Mouse (Mus musculus) kidney, embryonic 14.5 days (tissue): ENCODE results near the gene Chrd. TPM values are rescaled to one million over a fixed set of nuclear protein-coding genes. Genes with fewer than 3 reads are reported as not detected.

Source experiments
- ATAC-seq: fragments of 200-750 bp; cut with Nextera tagmentation; 2 replicates; pipeline ENCODE4 v1.8.0; 2017; ENCODE audit warnings: moderate number of reproducible peaks, mild to moderate bottlenecking, moderate TSS enrichment, moderate library complexity; ENCODE audit not compliant: low FRiP score, low TSS enrichment
- H3K27ac ChIP-seq: fragments of 300-500 bp; sonication (generic); 2 replicates; pipeline ENCODE4 v1.5.1; 2014; ENCODE audit warnings: low read depth, mild to moderate bottlenecking, low read length, moderate library complexity, mixed read lengths
- H3K27me3 ChIP-seq: fragments of 300-500 bp; sonication (generic); 2 replicates; pipeline ENCODE4 v1.6.1; 2014; ENCODE audit warnings: mild to moderate bottlenecking, low read length; ENCODE audit not compliant: control insufficient read depth, insufficient read depth
- H3K36me3 ChIP-seq: fragments of 300-500 bp; sonication (generic); 2 replicates; pipeline ENCODE4 v1.6.1; 2014; ENCODE audit warnings: low read length, mixed read lengths; ENCODE audit not compliant: control insufficient read depth, insufficient read depth
- H3K4me1 ChIP-seq: fragments of 300-500 bp; sonication (generic); 2 replicates; pipeline ENCODE4 v1.6.1; 2014; ENCODE audit warnings: low read length, mixed read lengths; ENCODE audit not compliant: control insufficient read depth, insufficient read depth
- H3K4me2 ChIP-seq: fragments of 300-500 bp; sonication (generic); replicated peaks from 2 replicates; pipeline ENCODE4 v1.6.1; 2014; ENCODE audit warnings: low read depth, mild to moderate bottlenecking, low read length
- H3K4me3 ChIP-seq: fragments of 300-500 bp; sonication (generic); 2 replicates; pipeline ENCODE4 v1.5.1; 2014; ENCODE audit warnings: mild to moderate bottlenecking, low read length
- H3K9ac ChIP-seq: fragments of 300-500 bp; sonication (generic); 2 replicates; pipeline ENCODE4 v1.6.1; 2014; ENCODE audit warnings: low read depth, mild to moderate bottlenecking, low read length, moderate library complexity
- H3K9me3 ChIP-seq: fragments of 300-500 bp; sonication (generic); 2 replicates; pipeline ENCODE4 v1.6.1; 2016; ENCODE audit warnings: low read length; ENCODE audit not compliant: control insufficient read depth
- WGBS: fragments of 180-500 bp; shearing (Covaris S2); extraction: QIAGEN DNeasy Blood & Tissue Kit; methylation state at CpG from one replicate; pipeline ENCODE4 v1.1.7; 2014; 5-methylcytosine and 5-hydroxymethylcytosine counted together
- polyA plus RNA-seq: library from polyadenylated mRNA; unstranded; fragments of >200 nt; fragmentation: Nextera tagmentation; extraction: Ambion mirVana; gene quantifications from 2 replicates; pipeline ENCODE4 v1.2.1, GENCODE M21; 2014

Gene Chrd
- polyA plus RNA-seq, 1 experiment from 2014 or later: 4.6 TPM

- peak overlapping the region; percentile 80 for H3K4me2 ChIP-seq
- H3K9ac ChIP-seq: peak overlapping the region; percentile 68
- WGBS: 2% methylated on average over 12 of the region's 12 CpGs
- H3K27me3 ChIP-seq: no peaks in the 10 kb centered on the region
- H3K4me3 ChIP-seq: peak overlapping the region; percentile 61
- H3K36me3 ChIP-seq: peaks cover 19% of the 10 kb centered on the region; the same call in 1 of the 2 replicates
- no peak for ATAC-seq
- no peaks in the 10 kb centered on the region for H3K9me3 ChIP-seq
- peaks cover 13% of the 10 kb centered on the region; the same call in 1 of the 2 replicates for H3K4me1 ChIP-seq
- peak overlapping the region; percentile 97 for H3K27ac ChIP-seq
Measured at GRCm38 (mm10) chr16:20715566-20715965, 17.4 kb upstream of the Chrd start.

GRCm38 (mm10) chr16:20715976-20716840 is 16.7 kb upstream of the Chrd start:
- Histone ChIP-seq H3K27me3 (no peaks in the 10 kb centered on the region), H3K4me3 (peak overlapping the region; percentile 61), H3K4me2 (peak overlapping the region; percentile 80), H3K9me3 (no peaks in the 10 kb centered on the region), H3K36me3 (peaks cover 20% of the 10 kb centered on the region; the same call in 1 of the 2 replicates), H3K4me1 (peaks cover 13% of the 10 kb centered on the region; the same call in 1 of the 2 replicates), H3K27ac (peak overlapping the region; percentile 97), H3K9ac (peak overlapping the region; percentile 68)
- ATAC-seq: peak; percentile 86
- WGBS: under 1% methylated on average over 65 of the region's 68 CpGs

DNA sequence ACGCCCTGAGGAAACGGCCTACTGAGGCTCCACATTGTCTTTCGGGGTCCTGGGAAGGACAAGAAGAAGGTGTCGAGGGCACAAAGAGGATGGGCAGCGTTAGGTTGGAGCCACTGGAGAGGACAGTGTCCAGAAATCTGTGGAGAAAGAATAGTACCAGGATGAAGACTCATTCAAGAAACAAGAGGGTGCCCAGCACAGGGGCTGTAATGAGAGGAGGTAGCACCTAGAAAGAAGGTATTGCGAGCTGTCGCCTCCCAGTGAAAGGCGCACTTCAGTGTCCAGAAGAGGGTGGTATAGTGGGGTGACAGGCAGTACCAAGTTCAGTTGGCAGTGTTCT is 16.1 kb upstream of the Chrd start:
- Histone ChIP-seq H3K4me1 (peaks cover 13% of the 10 kb centered on the region; the same call in 1 of the 2 replicates), H3K27ac (peak overlapping the region; percentile 97), H3K9me3 (no peaks in the 10 kb centered on the region), H3K27me3 (no peaks in the 10 kb centered on the region), H3K4me2 (peak overlapping the region; percentile 80), H3K4me3 (peak overlapping the region; percentile 61), H3K9ac (peak overlapping the region; percentile 68), H3K36me3 (peaks cover 21% of the 10 kb centered on the region)
- no peak for ATAC-seq
- WGBS: 0% methylated on average over 8 of the region's 8 CpGs

DNA sequence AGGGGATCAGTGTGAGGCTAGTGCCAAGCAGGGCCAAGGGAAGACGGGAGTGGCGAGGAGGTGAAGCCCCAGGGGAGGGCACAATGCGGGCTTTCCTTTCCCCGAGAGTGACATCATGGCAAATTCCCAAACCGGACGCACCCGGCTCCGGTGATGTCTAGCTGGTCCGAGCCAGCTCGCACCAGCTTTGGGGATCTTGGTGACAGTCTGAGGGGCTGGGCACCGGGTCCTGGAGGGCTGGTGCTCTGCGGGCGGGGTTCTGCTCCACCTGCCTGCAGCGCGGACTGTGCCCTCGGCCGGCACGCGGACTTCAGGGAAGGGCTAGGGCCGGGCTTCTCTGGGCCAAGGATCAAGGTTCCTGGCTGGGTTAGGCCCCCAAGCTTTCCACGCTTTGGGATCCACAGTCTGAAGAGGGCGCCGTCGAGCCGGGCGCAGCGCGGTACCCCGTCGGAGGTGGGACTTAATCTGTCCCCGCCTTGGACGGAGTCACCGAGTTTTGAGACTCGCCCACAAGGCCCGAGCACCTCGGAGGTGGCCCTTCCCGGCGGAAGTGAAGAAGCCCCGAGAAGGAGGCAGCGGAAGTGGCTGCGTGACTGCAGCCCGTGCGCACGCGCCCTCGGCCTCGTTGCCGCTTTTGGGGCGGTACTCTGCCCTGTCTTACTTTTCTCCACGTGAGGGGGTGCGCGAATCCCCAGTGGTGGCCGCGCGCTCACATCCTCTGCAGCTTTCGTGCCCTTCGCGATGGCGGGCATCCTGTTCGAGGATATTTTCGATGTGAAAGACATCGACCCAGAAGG is 15.5 kb upstream of the Chrd start, which contains the start of the genes Polr2h and Clcn2:
Polr2h (plus strand) TSS at position 485 of the 797 bp plus-strand sequence.
Clcn2 (minus strand) TSS at position 566 of the 797 bp plus-strand sequence.
- peak within 1 kb of the TSS; percentile 68 for H3K9ac ChIP-seq
- H3K4me3 ChIP-seq: peak within 1 kb of the TSS; percentile 61
- H3K9me3 ChIP-seq: no peaks in the 10 kb centered on the region
- peak within 1 kb of the TSS; percentile 97 for H3K27ac ChIP-seq
- H3K4me1 ChIP-seq: peaks cover 13% of the 10 kb centered on the region; the same call in 1 of the 2 replicates
- ATAC-seq: peak; percentile 77
- H3K27me3 ChIP-seq: no peaks in the 10 kb centered on the region
- H3K4me2 ChIP-seq: peak within 1 kb of the TSS; percentile 80
- peaks cover 27% of the 10 kb centered on the region for H3K36me3 ChIP-seq
- under 1% methylated on average over 61 of the region's 62 CpGs for WGBS

- ATAC-seq: peak; percentile 13
- Histone ChIP-seq H3K27ac (peak overlapping the region; percentile 97), H3K4me3 (peak overlapping the region; percentile 61), H3K27me3 (no peaks in the 10 kb centered on the region), H3K4me2 (peak overlapping the region; percentile 80), H3K9ac (peak overlapping the region; percentile 63), H3K36me3 (peaks cover 29% of the 10 kb centered on the region), H3K4me1 (peaks cover 13% of the 10 kb centered on the region; the same call in 1 of the 2 replicates), H3K9me3 (no peaks in the 10 kb centered on the region)
- WGBS: 2% methylated on average over 18 of the region's 18 CpGs
Measured at GRCm38 (mm10) chr16:20717978-20718670, 14.8 kb upstream of the Chrd start.

DNA sequence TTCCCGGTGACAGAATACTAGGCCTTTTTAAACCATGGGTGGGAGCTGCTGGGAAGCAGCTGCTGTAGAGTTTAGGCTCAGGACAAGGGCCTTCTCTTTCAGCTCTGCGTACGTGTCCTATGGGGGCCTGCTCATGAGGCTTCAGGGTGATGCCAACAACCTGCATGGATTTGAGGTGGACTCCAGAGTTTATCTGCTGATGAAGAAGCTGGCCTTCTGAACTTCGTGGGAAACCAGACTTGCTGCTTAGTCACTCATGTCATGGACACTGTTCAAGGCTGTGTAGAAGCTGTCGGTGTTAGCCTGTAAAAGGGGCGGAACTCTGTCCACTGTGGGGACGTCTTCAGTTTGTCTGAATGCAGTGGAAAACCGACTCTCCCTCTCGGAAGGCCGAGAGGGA is 11.1 kb upstream of the Chrd start:
- peaks cover 29% of the 10 kb centered on the region for H3K36me3 ChIP-seq
- H3K9ac ChIP-seq: no peak overlapping the region
- ATAC-seq: no peak
- H3K4me2 ChIP-seq: no peak overlapping the region
- 89% methylated on average over 10 of the region's 10 CpGs for WGBS
- H3K9me3 ChIP-seq: no peaks in the 10 kb centered on the region
- 0 out of 2 replicates have a peak, but pooled peaks cover 3% of the 10 kb centered on the region for H3K4me1 ChIP-seq
- H3K27me3 ChIP-seq: no peaks in the 10 kb centered on the region
- no peak overlapping the region for H3K4me3 ChIP-seq
- H3K27ac ChIP-seq: no peak overlapping the region

GRCm38 (mm10) chr16:20722736-20723135 is 10.2 kb upstream of the Chrd start:
- H3K27ac ChIP-seq: no peak overlapping the region
- ATAC-seq: no peak
- no peak overlapping the region for H3K4me3 ChIP-seq
- H3K9me3 ChIP-seq: no peaks in the 10 kb centered on the region
- 56% methylated on average over 4 of the region's 4 CpGs for WGBS
- H3K36me3 ChIP-seq: peaks cover 29% of the 10 kb centered on the region
- no peak overlapping the region for H3K4me2 ChIP-seq
- H3K9ac ChIP-seq: no peak overlapping the region
- 0 out of 2 replicates have a peak, but pooled peaks cover 3% of the 10 kb centered on the region for H3K4me1 ChIP-seq
- no peaks in the 10 kb centered on the region for H3K27me3 ChIP-seq

GRCm38 (mm10) chr16:20723247-20723646 is 9.7 kb upstream of the Chrd start:
- ATAC-seq: no peak
- no peak overlapping the region for H3K4me2 ChIP-seq
- peaks cover 29% of the 10 kb centered on the region for H3K36me3 ChIP-seq
- no peak overlapping the region for H3K27ac ChIP-seq
- no peaks in the 10 kb centered on the region for H3K9me3 ChIP-seq
- 40% methylated on average over 4 of the region's 4 CpGs for WGBS
- no peak overlapping the region for H3K9ac ChIP-seq
- 0 out of 2 replicates have a peak, but pooled peaks cover 3% of the 10 kb centered on the region for H3K4me1 ChIP-seq
- no peak overlapping the region for H3K4me3 ChIP-seq
- H3K27me3 ChIP-seq: no peaks in the 10 kb centered on the region
